Mouse (Mus musculus): ENCODE measurements at regions not wholly inside any gene's neighbourhood (a gene's known extent, or its start where the extent isn't known, plus 50 kb on each side); places are given as distances from the start of the nearest gene placed in this dataset.
A peak's percentile ranks its signal among the peaks of the same experiment; 100 is the strongest.

DNA sequence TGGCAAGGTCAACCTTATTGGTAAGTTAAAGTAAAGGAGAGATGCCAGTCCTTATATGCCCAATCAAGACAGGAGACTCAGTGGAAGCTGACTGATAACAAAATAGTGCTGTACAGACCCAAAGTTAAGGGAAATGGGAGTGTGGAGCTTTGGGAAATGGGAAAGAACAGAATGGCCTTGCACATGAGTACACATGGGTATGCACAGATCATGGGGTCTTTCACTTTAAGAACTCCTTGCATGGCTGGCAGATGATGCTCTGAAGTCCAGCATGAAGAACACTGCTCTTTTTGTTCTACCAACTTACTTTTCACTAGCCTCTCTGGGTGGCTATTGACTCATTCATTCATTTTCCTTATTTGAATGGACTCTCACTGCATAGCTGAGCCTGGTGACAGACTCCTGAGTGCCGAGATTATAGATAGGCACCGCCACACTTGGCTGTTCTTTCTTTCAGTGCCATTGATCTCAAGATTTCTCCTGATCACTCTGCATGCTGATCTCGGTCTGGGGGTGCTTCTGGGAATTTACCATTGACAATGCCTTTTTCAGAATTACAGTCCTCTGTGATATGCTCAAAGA is 340.3 kb downstream of the Plod2 start:
- H3K27ac ChIP-seq (replicated peaks; ENCODE audit: low read depth, low read length) = no peak overlapping the region
- ATAC-seq (ENCODE audit: low FRiP score, low TSS enrichment) = no peak

GRCm38 (mm10) chr9:92890063-92890462 is 348.0 kb downstream of the Plod2 start:
- peak; percentile 60 for DNase-seq
- no peak overlapping the region for H3K27ac ChIP-seq (replicated peaks; ENCODE audit: low read depth, low read length)
- no peak overlapping the region for H3K9ac ChIP-seq (replicated peaks; ENCODE audit: low read length)

More for the DNA sequence above, 340.3 kb downstream of the Plod2 start:
- Histone ChIP-seq H3K4me2 (ENCODE audit: low read length) (no peak overlapping the region), H3K9me3 (ENCODE audit: control insufficient read depth, low read length) (no peaks in the 10 kb centered on the region), H3K36me3 (ENCODE audit: control insufficient read depth, insufficient read depth, low read length) (no peaks in the 10 kb centered on the region), H3K9ac (replicated peaks; ENCODE audit: low read length) (no peak overlapping the region), H3K4me1 (ENCODE audit: control insufficient read depth, insufficient read depth, low read length) (0 out of 2 replicates have a peak, but pooled peaks cover 5% of the 10 kb centered on the region), H3K27me3 (ENCODE audit: control insufficient read depth, insufficient read depth, low read length) (no peaks in the 10 kb centered on the region), H3K4me3 (replicated peaks; ENCODE audit: low read depth, low read length) (no peak overlapping the region)
- DNase-seq = peak; percentile 20
- WGBS = 3% methylated on average over 3 of the region's 3 CpGs

GRCm38 (mm10) chr9:92899733-92900132 is 357.7 kb downstream of the Plod2 start:
- WGBS = 58% methylated on average over 4 of the region's 4 CpGs
- Histone ChIP-seq H3K4me3 (replicated peaks; ENCODE audit: low read depth, low read length) (no peak overlapping the region), H3K9me3 (ENCODE audit: control insufficient read depth, low read length) (no peaks in the 10 kb centered on the region)

More at GRCm38 (mm10) chr9:92890063-92890462, 348.0 kb downstream of the Plod2 start:
- Histone ChIP-seq H3K4me2 (ENCODE audit: low read length) (no peak overlapping the region), H3K4me1 (ENCODE audit: control insufficient read depth, insufficient read depth, low read length) (no peaks in the 10 kb centered on the region), H3K27me3 (ENCODE audit: control insufficient read depth, insufficient read depth, low read length) (no peaks in the 10 kb centered on the region), H3K9me3 (ENCODE audit: control insufficient read depth, low read length) (no peaks in the 10 kb centered on the region), H3K4me3 (replicated peaks; ENCODE audit: low read depth, low read length) (no peak overlapping the region), H3K36me3 (ENCODE audit: control insufficient read depth, insufficient read depth, low read length) (no peaks in the 10 kb centered on the region)
- no peak for ATAC-seq (ENCODE audit: low FRiP score, low TSS enrichment)

DNA sequence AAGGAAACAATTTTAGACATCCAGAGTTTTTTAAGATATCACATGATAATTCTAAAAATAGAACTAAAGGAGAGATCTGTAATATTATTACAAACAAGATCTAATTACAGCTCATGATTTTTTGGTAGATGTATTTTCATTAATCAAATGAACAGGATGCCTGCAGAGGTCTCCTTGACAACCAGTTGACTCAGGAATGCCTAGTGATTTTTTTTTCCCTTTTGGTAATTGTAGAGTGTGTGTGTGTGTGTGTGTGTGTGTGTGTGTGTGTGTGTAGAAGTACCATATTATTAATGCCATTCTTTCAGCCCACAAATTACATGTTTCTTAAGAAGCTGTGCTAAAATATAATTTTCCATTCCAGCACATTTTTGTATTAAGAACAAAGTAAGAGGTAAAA is 365.1 kb downstream of the Plod2 start:
- Histone ChIP-seq H3K27ac (replicated peaks; ENCODE audit: low read depth, low read length) (no peak overlapping the region), H3K9ac (replicated peaks; ENCODE audit: low read length) (no peak overlapping the region), H3K4me2 (ENCODE audit: low read length) (no peak overlapping the region), H3K9me3 (ENCODE audit: control insufficient read depth, low read length) (no peaks in the 10 kb centered on the region), H3K4me1 (ENCODE audit: control insufficient read depth, insufficient read depth, low read length) (no peaks in the 10 kb centered on the region), H3K36me3 (ENCODE audit: control insufficient read depth, insufficient read depth, low read length) (no peaks in the 10 kb centered on the region), H3K27me3 (ENCODE audit: control insufficient read depth, insufficient read depth, low read length) (no peaks in the 10 kb centered on the region), H3K4me3 (replicated peaks; ENCODE audit: low read depth, low read length) (no peak overlapping the region)
- DNase-seq (no peak), ATAC-seq (ENCODE audit: low FRiP score, low TSS enrichment) (no peak)

More at GRCm38 (mm10) chr9:92899733-92900132, 357.7 kb downstream of the Plod2 start:
- H3K27me3 ChIP-seq (ENCODE audit: control insufficient read depth, insufficient read depth, low read length) = no peaks in the 10 kb centered on the region
- H3K9ac ChIP-seq (replicated peaks; ENCODE audit: low read length) = no peak overlapping the region
- peak; percentile 13 for DNase-seq
- no peaks in the 10 kb centered on the region for H3K36me3 ChIP-seq (ENCODE audit: control insufficient read depth, insufficient read depth, low read length)
- H3K4me2 ChIP-seq (ENCODE audit: low read length) = no peak overlapping the region
- H3K27ac ChIP-seq (replicated peaks; ENCODE audit: low read depth, low read length) = no peak overlapping the region
- no peak for ATAC-seq (ENCODE audit: low FRiP score, low TSS enrichment)
- H3K4me1 ChIP-seq (ENCODE audit: control insufficient read depth, insufficient read depth, low read length) = no peaks in the 10 kb centered on the region

DNA sequence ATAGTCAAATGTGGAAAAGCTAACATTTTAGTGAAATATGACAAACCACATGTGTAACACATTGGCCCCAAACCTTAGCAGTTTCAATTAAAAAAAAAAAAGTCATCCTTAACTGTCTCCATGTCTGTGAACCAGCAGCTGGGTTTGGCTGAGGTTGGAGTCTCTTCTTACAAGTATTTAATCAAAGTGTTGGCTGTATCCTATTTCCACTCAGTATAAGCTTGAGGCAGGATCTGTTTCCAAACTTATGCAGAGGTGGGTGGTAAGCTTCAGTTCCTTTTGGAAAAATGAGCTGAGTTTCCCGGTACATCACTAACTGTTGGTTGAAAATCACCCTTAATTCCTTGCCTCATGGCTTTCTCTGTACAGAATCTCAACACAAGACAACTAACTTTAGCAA is 377.4 kb downstream of the Plod2 start:
- Histone ChIP-seq H3K9ac (replicated peaks; ENCODE audit: low read length) (no peak overlapping the region), H3K4me3 (replicated peaks; ENCODE audit: low read depth, low read length) (no peak overlapping the region), H3K27ac (replicated peaks; ENCODE audit: low read depth, low read length) (no peak overlapping the region), H3K9me3 (ENCODE audit: control insufficient read depth, low read length) (no peaks in the 10 kb centered on the region), H3K36me3 (ENCODE audit: control insufficient read depth, insufficient read depth, low read length) (no peaks in the 10 kb centered on the region), H3K4me1 (ENCODE audit: control insufficient read depth, insufficient read depth, low read length) (no peaks in the 10 kb centered on the region), H3K27me3 (ENCODE audit: control insufficient read depth, insufficient read depth, low read length) (no peaks in the 10 kb centered on the region), H3K4me2 (ENCODE audit: low read length) (no peak overlapping the region)
- ATAC-seq (ENCODE audit: low FRiP score, low TSS enrichment) (no peak), DNase-seq (no peak)
- 93% methylated on average over 1 of the region's 1 CpGs for WGBS

GRCm38 (mm10) chr9:92930231-92930966 is 388.4 kb downstream of the Plod2 start:
- no peaks in the 10 kb centered on the region for H3K27me3 ChIP-seq (ENCODE audit: control insufficient read depth, insufficient read depth, low read length)
- peaks cover 11% of the 10 kb centered on the region for H3K9me3 ChIP-seq (ENCODE audit: control insufficient read depth, low read length)
- no peaks in the 10 kb centered on the region for H3K36me3 ChIP-seq (ENCODE audit: control insufficient read depth, insufficient read depth, low read length)
- peak overlapping the region; percentile 9; the same call in 1 of the 2 replicates for H3K9ac ChIP-seq (replicated peaks; ENCODE audit: low read length)
- ATAC-seq (ENCODE audit: low FRiP score, low TSS enrichment) = peak; percentile 93
- 2% methylated on average over 6 of the region's 6 CpGs for WGBS
- peak overlapping the region; percentile 11; the same call in 1 of the 2 replicates for H3K4me3 ChIP-seq (replicated peaks; ENCODE audit: low read depth, low read length)
- peaks cover 14% of the 10 kb centered on the region for H3K4me1 ChIP-seq (ENCODE audit: control insufficient read depth, insufficient read depth, low read length)
- H3K27ac ChIP-seq (replicated peaks; ENCODE audit: low read depth, low read length) = peak overlapping the region; percentile 78
- peak; percentile 86 for DNase-seq
- H3K4me2 ChIP-seq (ENCODE audit: low read length) = peak overlapping the region; percentile 48

GRCm38 (mm10) chr9:92937802-92938201 is 395.8 kb downstream of the Plod2 start:
- Histone ChIP-seq H3K27me3 (ENCODE audit: control insufficient read depth, insufficient read depth, low read length) (no peaks in the 10 kb centered on the region), H3K4me2 (ENCODE audit: low read length) (no peak overlapping the region), H3K9ac (replicated peaks; ENCODE audit: low read length) (no peak overlapping the region), H3K36me3 (ENCODE audit: control insufficient read depth, insufficient read depth, low read length) (no peaks in the 10 kb centered on the region), H3K9me3 (ENCODE audit: control insufficient read depth, low read length) (peaks cover 15% of the 10 kb centered on the region), H3K27ac (replicated peaks; ENCODE audit: low read depth, low read length) (no peak overlapping the region), H3K4me1 (ENCODE audit: control insufficient read depth, insufficient read depth, low read length) (no peaks in the 10 kb centered on the region), H3K4me3 (replicated peaks; ENCODE audit: low read depth, low read length) (no peak overlapping the region)
- ATAC-seq (ENCODE audit: low FRiP score, low TSS enrichment) (no peak), DNase-seq (no peak)
- 92% methylated on average over 1 of the region's 1 CpGs for WGBS

- Histone ChIP-seq H3K36me3 (ENCODE audit: control insufficient read depth, insufficient read depth, low read length) (no peaks in the 10 kb centered on the region), H3K4me1 (ENCODE audit: control insufficient read depth, insufficient read depth, low read length) (no peaks in the 10 kb centered on the region), H3K27me3 (ENCODE audit: control insufficient read depth, insufficient read depth, low read length) (no peaks in the 10 kb centered on the region), H3K4me2 (ENCODE audit: low read length) (no peak overlapping the region), H3K27ac (replicated peaks; ENCODE audit: low read depth, low read length) (no peak overlapping the region), H3K9me3 (ENCODE audit: control insufficient read depth, low read length) (no peaks in the 10 kb centered on the region), H3K4me3 (replicated peaks; ENCODE audit: low read depth, low read length) (no peak overlapping the region), H3K9ac (replicated peaks; ENCODE audit: low read length) (no peak overlapping the region)
- ATAC-seq (ENCODE audit: low FRiP score, low TSS enrichment) (0 out of 2 replicates have a peak, but pooled peaks have one; percentile 37), DNase-seq (peak; percentile 67)
These were observed 408.1 kb downstream of the Plod2 start for GRCm38 (mm10) chr9:92950092-92950491.

DNA sequence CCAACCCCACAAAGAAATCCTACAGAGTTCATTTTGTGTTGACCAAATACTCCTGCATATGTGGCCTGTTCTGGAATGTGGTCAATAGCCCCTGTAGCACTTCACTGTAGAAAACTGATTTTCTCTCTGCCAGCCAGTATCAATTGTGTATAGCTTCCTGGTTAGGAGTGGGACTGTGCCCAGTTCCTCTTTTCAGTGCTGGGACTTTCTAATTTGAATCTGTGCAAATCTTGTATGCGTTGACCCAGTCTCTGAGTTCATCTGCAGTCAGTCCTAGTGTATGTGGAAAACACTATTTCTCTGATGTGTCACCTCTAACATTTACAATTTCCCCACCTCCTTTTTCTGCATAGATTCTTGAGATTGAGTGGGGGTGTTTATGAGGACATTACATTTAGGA is 421.3 kb downstream of the Plod2 start:
- Histone ChIP-seq H3K4me3 (replicated peaks; ENCODE audit: low read depth, low read length) (no peak overlapping the region), H3K9me3 (ENCODE audit: control insufficient read depth, low read length) (no peaks in the 10 kb centered on the region), H3K27me3 (ENCODE audit: control insufficient read depth, insufficient read depth, low read length) (no peaks in the 10 kb centered on the region), H3K4me2 (ENCODE audit: low read length) (no peak overlapping the region), H3K36me3 (ENCODE audit: control insufficient read depth, insufficient read depth, low read length) (no peaks in the 10 kb centered on the region), H3K27ac (replicated peaks; ENCODE audit: low read depth, low read length) (no peak overlapping the region), H3K4me1 (ENCODE audit: control insufficient read depth, insufficient read depth, low read length) (no peaks in the 10 kb centered on the region), H3K9ac (replicated peaks; ENCODE audit: low read length) (no peak overlapping the region)
- DNase-seq = no peak
- WGBS = 94% methylated on average over 1 of the region's 1 CpGs
- ATAC-seq (ENCODE audit: low FRiP score, low TSS enrichment) = no peak
